Mouse (Mus musculus) CH12.LX (cell line): ENCODE data around the gene Ddost. TPM values are rescaled to one million over a fixed set of nuclear protein-coding genes. Genes with fewer than 3 reads are reported as not detected.

Experiments used
- DNase-seq: peaks from one replicate; pipeline ENCODE4 v3.0.0-alpha.2; 2013; ENCODE audit errors: extremely low read depth
- H3K27ac ChIP-seq: 2 replicates; pipeline ENCODE4 v1.5.1; 2012; ENCODE audit warnings: low read depth, mild to moderate bottlenecking, control low read depth, moderate library complexity; ENCODE audit not compliant: insufficient read depth
- H3K27me3 ChIP-seq: replicated peaks from 2 replicates; pipeline ENCODE3; 2012; ENCODE audit warnings: inconsistent platforms
- H3K36me3 ChIP-seq, 2 experiments: replicated peaks in 1 of 2; 2 replicates each; pipeline versions ENCODE3 to v1.6.1; 2012; ENCODE audit warnings: inconsistent platforms in 1 of 2, low read length in 1 of 2, mild to moderate bottlenecking in 1 of 2, mixed read lengths in 1 of 2, moderate library complexity in 1 of 2; ENCODE audit not compliant: control insufficient read depth in 1 of 2, insufficient read depth in 1 of 2
- H3K4me1 ChIP-seq, 2 experiments: 2 replicates each; pipeline ENCODE4 v1.6.1; 2012; ENCODE audit warnings: inconsistent platforms in 1 of 2, moderate library complexity in 1 of 2; ENCODE audit not compliant: insufficient read depth in 2 of 2, control insufficient read depth in 1 of 2
- H3K4me2 ChIP-seq: 2 replicates; pipeline ENCODE4 v1.6.1; 2012; ENCODE audit warnings: low read depth, mild to moderate bottlenecking, control low read depth; ENCODE audit not compliant: poor library complexity, insufficient read depth, severe bottlenecking
- H3K4me3 ChIP-seq, 3 experiments: fragments of 150-350 bp in 1 of 3; sonication (generic) in 1 of 3; replicated peaks in 1 of 3; 2 replicates each; pipeline versions ENCODE3 to v1.5.1; 2011 to 2012; ENCODE audit warnings: low read depth in 2 of 3, low read length in 2 of 3, mild to moderate bottlenecking in 2 of 3, moderate library complexity in 2 of 3, control low read depth in 1 of 3, improper control_type of control experiment in 1 of 3, inconsistent platforms in 1 of 3, mixed read lengths in 1 of 3; ENCODE audit not compliant: poor library complexity in 1 of 3
- H3K79me2 ChIP-seq: replicated peaks from 2 replicates; pipeline ENCODE4 v1.6.1; 2012; ENCODE audit warnings: mild to moderate bottlenecking, moderate library complexity; ENCODE audit not compliant: control insufficient read depth, poor library complexity, insufficient read depth, severe bottlenecking; ENCODE audit errors: extremely low read depth
- H3K9ac ChIP-seq: 2 replicates; pipeline ENCODE4 v1.6.1; 2012; ENCODE audit warnings: low read depth, mild to moderate bottlenecking, control low read depth, moderate library complexity; ENCODE audit not compliant: insufficient read depth
- H3K9me3 ChIP-seq: replicated peaks from 2 replicates; pipeline ENCODE3; 2012; ENCODE audit warnings: low read length, inconsistent platforms, mixed read lengths
- BHLHE40 ChIP-seq: IDR thresholded peaks from 2 replicates; pipeline ENCODE4 v1.6.1; 2011; ENCODE audit warnings: mild to moderate bottlenecking, low read depth, low read length, improper control_type of control experiment
- CHD1 ChIP-seq: IDR thresholded peaks from 2 replicates; pipeline ENCODE4 v1.6.1; 2012; ENCODE audit warnings: low read depth, low read length, improper control_type of control experiment, inconsistent platforms
- CHD2 ChIP-seq: IDR thresholded peaks from 2 replicates; pipeline ENCODE4 v1.6.1; 2011; ENCODE audit warnings: low read length, improper control_type of control experiment
- HCFC1 ChIP-seq: IDR thresholded peaks from 2 replicates; pipeline ENCODE4 v1.6.1; 2012; ENCODE audit warnings: low read depth, mild to moderate bottlenecking, inconsistent platforms, low read length, improper control_type of control experiment
- IRF4 ChIP-seq: IDR thresholded peaks from 2 replicates; pipeline ENCODE4 v1.6.1; 2014; ENCODE audit warnings: low read depth, mild to moderate bottlenecking, inconsistent platforms, low read length, improper control_type of control experiment
- JUN ChIP-seq: IDR thresholded peaks from 2 replicates; pipeline ENCODE4 v1.6.1; 2011; ENCODE audit warnings: low read depth, mild to moderate bottlenecking, low read length, improper control_type of control experiment, moderate library complexity; ENCODE audit not compliant: insufficient read depth
- MAFK ChIP-seq: IDR thresholded peaks from 2 replicates; pipeline ENCODE4 v1.6.1; 2011; ENCODE audit warnings: low read length, improper control_type of control experiment; ENCODE audit not compliant: insufficient replicate concordance
- MAX ChIP-seq: IDR thresholded peaks from 2 replicates; pipeline ENCODE4 v1.6.1; 2011; ENCODE audit warnings: low read length, improper control_type of control experiment
- MAZ ChIP-seq: IDR thresholded peaks from 2 replicates; pipeline ENCODE4 v1.6.1; 2012; ENCODE audit warnings: low read depth, mild to moderate bottlenecking, inconsistent platforms, low read length, improper control_type of control experiment, moderate library complexity
- MEF2A ChIP-seq: IDR thresholded peaks from 2 replicates; pipeline ENCODE4 v1.6.1; 2014; ENCODE audit warnings: low read depth, mild to moderate bottlenecking, inconsistent platforms, low read length, improper control_type of control experiment, borderline replicate concordance
- MXI1 ChIP-seq: IDR thresholded peaks from 2 replicates; pipeline ENCODE4 v1.6.1; 2011; ENCODE audit warnings: mild to moderate bottlenecking, low read depth, low read length, improper control_type of control experiment
- PAX5 ChIP-seq: IDR thresholded peaks from 2 replicates; pipeline ENCODE4 v1.6.1; 2012; ENCODE audit warnings: low read length, inconsistent platforms, mixed read lengths
- POLR2A ChIP-seq: IDR thresholded peaks from 2 replicates; pipeline ENCODE4 v1.6.1; 2011; ENCODE audit warnings: low read depth, mild to moderate bottlenecking, improper control_type of control experiment, low read length
- RAD21 ChIP-seq: IDR thresholded peaks from 2 replicates; pipeline ENCODE4 v1.6.1; 2011; ENCODE audit warnings: low read depth, mild to moderate bottlenecking, low read length, improper control_type of control experiment, moderate library complexity
- RCOR1 ChIP-seq: conservative IDR thresholded peaks from 2 replicates; pipeline ENCODE4 v1.6.1; 2012; ENCODE audit warnings: low read depth, mild to moderate bottlenecking, inconsistent platforms, low read length, improper control_type of control experiment
- TBP ChIP-seq: conservative IDR thresholded peaks from 2 replicates; pipeline ENCODE4 v1.6.1; 2011; ENCODE audit warnings: low read depth, low read length, improper control_type of control experiment
- USF2 ChIP-seq: conservative IDR thresholded peaks from 2 replicates; pipeline ENCODE4 v1.6.1; 2011; ENCODE audit warnings: low read depth, low read length, improper control_type of control experiment
- ZC3H11A ChIP-seq: IDR thresholded peaks from 2 replicates; pipeline ENCODE4 v1.6.1; 2012; ENCODE audit warnings: low read depth, mild to moderate bottlenecking, inconsistent platforms, low read length, improper control_type of control experiment
- ZKSCAN1 ChIP-seq: IDR thresholded peaks from 2 replicates; pipeline ENCODE4 v1.6.1; 2012; ENCODE audit warnings: low read depth, inconsistent platforms, low read length, improper control_type of control experiment, borderline replicate concordance
- ZMIZ1 ChIP-seq: IDR thresholded peaks from 2 replicates; pipeline ENCODE4 v1.6.1; 2012; ENCODE audit warnings: low read depth, mild to moderate bottlenecking, inconsistent platforms, low read length, improper control_type of control experiment
- ZNF384 ChIP-seq: IDR thresholded peaks from 2 replicates; pipeline ENCODE4 v1.6.1; 2012; ENCODE audit warnings: low read depth, low read length, improper control_type of control experiment, inconsistent platforms
- dilution Hi-C: fragments of 300-500 bp; cut with MboI; formaldehyde crosslinking; loops from 2 replicates; pipeline ENCODE4 v1.14.3; 2020; ENCODE audit warnings: low sequenced_read_pairs; ENCODE audit not compliant: extremely low pct_unique_long_range_greater_than_20kb, extremely low pct_ligation_motif_present
- in situ Hi-C: fragments of 300-500 bp; cut with MboI; formaldehyde crosslinking; loops from 3 replicates; pipeline ENCODE4 v1.14.3; 2019; ENCODE audit warnings: low sequenced_read_pairs, low pct_ligation_motif_present, low pct_unique_long_range_greater_than_20kb, mixed read lengths
- polyA plus RNA-seq: library from polyadenylated mRNA; unstranded; fragments of >175 nt; gene quantifications from 2 replicates; pipeline ENCODE4 v1.2.1, GENCODE M21; 2012; ENCODE audit warnings: low read depth; ENCODE audit not compliant: insufficient read length
- total RNA-seq, 2 experiments: library from RNA; depleted of rRNA; stranded (reverse); fragments of 300-350 nt in 1 of 2; fragments of >200 nt in 1 of 2; gene quantifications; 2 replicates each; pipeline ENCODE4 v1.2.3; 2012 to 2014

Ddost gene
- total and polyA plus RNA-seq, 3 experiments: 163 to 186 (median 164) TPM

DNA sequence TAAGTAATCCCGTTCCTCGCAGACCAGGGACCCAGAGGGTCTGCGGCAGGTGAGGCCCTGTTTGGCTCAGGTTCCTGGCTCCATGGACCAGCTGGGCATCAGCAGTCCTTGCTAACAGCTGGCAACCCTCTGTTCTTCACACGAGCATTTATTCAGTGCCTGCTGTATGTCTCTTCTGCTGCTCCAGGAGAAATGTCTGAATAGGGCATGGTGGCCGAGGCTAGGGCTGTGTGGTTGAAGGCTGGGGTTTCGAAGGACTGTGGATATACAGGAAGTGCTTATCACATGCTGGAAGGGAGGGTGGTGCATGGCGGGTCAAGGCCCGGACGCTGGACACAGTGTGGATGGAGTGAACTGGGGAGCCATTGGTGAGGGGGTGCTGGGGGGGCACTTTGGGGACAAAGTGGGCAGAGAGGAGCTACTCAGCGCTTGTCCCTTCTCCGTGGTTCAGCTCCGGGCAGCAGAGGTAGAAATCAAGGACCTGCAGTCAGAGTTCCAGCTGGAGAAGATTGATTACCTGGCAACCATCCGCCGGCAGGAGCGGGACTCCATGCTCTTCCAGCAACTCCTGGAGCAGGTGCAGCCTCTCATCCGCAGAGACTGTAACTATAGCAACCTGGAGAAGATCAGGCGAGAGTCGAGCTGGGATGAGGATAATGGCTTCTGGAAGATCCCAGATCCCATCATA, 11.1 kb upstream of the Ddost start:
- in situ Hi-C loops: no loop called here
- Histone ChIP-seq H3K36me3 (no peaks in the 10 kb centered on the region), H3K79me2 (no peaks in the 10 kb centered on the region), H3K4me1 (peaks cover 13 to 34% of the 10 kb centered on the region in 2 experiments), H3K4me3 (no peak overlapping the region), H3K27ac (no peak overlapping the region), H3K4me2 (no peak overlapping the region), H3K27me3 (peaks cover 5% of the 10 kb centered on the region), H3K9ac (no peak overlapping the region), H3K9me3 (no peaks in the 10 kb centered on the region)
- dilution Hi-C loops: no loop called here
- no peak for DNase-seq
- no peak for TF ChIP-seq CHD2
- TF ChIP-seq CHD1: no peak
- TF ChIP-seq MXI1: no peak
- TF ChIP-seq MEF2A: no peak
- TF ChIP-seq HCFC1: no peak
- TF ChIP-seq RAD21: no peak
- TF ChIP-seq ZNF384: no peak
- TF ChIP-seq USF2: no peak
- no peak for TF ChIP-seq BHLHE40
- TF ChIP-seq MAX: no peak
- no peak for TF ChIP-seq ZMIZ1
- no peak for TF ChIP-seq MAFK
- no peak for TF ChIP-seq TBP
- no peak for TF ChIP-seq MAZ
- no peak for TF ChIP-seq RCOR1
- TF ChIP-seq ZKSCAN1: no peak
- TF ChIP-seq ZC3H11A: no peak
- no peak for TF ChIP-seq JUN
- TF ChIP-seq POLR2A: no peak
- TF ChIP-seq IRF4: no peak

DNA sequence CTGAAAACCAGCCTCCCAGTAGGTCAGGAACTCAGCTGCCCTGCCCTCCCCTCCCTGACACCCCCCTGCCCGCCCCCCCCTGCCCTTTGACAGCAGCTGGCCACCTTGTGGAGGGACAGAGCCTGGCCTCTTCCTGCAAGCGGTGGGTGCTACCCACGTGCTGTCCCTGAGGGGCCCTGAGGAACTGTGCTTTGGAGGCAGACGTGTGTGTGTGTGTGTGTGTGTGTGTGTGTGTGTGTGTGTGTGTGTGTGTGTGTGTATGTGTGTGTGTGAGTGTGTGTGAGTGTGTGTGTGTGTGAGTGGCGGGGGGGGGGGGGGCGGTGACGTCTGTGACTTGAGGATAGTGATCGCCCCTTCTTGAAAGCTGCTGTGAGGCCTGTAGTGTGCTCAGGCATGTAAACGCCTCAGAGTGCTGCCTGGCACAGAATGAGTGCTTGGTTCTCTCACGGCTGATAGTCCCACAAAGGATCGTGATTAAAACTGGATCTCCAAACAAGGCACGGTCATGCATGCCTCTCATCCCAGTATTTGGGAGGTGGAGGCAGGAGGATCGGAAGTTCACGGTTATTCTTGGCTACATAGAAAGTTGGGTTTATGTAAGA, 10.5 kb upstream of the Ddost start:
- in situ Hi-C loops (no loop called here), dilution Hi-C loops (no loop called here)
- Histone ChIP-seq H3K9ac (no peak overlapping the region), H3K79me2 (no peaks in the 10 kb centered on the region), H3K27me3 (peaks cover 8% of the 10 kb centered on the region), H3K4me2 (no peak overlapping the region), H3K9me3 (no peaks in the 10 kb centered on the region), H3K27ac (no peak overlapping the region), H3K36me3 (no peaks in the 10 kb centered on the region), H3K4me3 (no peak overlapping the region), H3K4me1 (peaks cover 9 to 27% of the 10 kb centered on the region in 2 experiments)
- TF ChIP-seq ZKSCAN1 (no peak), PAX5 (no peak), HCFC1 (no peak), CHD2 (no peak)
- DNase-seq: no peak
